Mouse (Mus musculus): ENCODE results near the gene Trim25. TPM values are rescaled to one million over a fixed set of nuclear protein-coding genes. Genes with fewer than 3 reads are reported as not detected.

Trim25 gene
- polyA plus RNA-seq, 1 experiment = 80.5 TPM

- Histone ChIP-seq H3K36me3 (ENCODE audit: control insufficient read depth, insufficient read depth, low read length) (peaks cover 22% of the 10 kb centered on the region), H3K4me1 (replicated peaks; ENCODE audit: control insufficient read depth, insufficient read depth, low read length) (peaks cover 41% of the 10 kb centered on the region), H3K27me3 (ENCODE audit: control insufficient read depth, insufficient read depth, low read length) (no peaks in the 10 kb centered on the region), H3K27ac (ENCODE audit: control insufficient read depth, insufficient read depth, low read length) (no peak overlapping the region), H3K4me3 (ENCODE audit: control insufficient read depth, insufficient read depth, low read length) (no peak overlapping the region)
- TF ChIP-seq POLR2A (IDR thresholded peaks at IDR 0.05; ENCODE audit: control insufficient read depth, extremely low read depth, insufficient read depth, low read length, poor library complexity) (no peak), CTCF (IDR thresholded peaks at IDR 0.05; ENCODE audit: borderline replicate concordance, control insufficient read depth, extremely low read depth, insufficient read depth, low read length, poor library complexity) (no peak)
- 83% methylated on average over 6 of the region's 6 CpGs for whole genome bisulfite sequencing
- no peak for DNase-seq
Measured at GRCm38 (mm10) chr11:89003078-89003477, 3.9 kb downstream of the Trim25 start.

DNA sequence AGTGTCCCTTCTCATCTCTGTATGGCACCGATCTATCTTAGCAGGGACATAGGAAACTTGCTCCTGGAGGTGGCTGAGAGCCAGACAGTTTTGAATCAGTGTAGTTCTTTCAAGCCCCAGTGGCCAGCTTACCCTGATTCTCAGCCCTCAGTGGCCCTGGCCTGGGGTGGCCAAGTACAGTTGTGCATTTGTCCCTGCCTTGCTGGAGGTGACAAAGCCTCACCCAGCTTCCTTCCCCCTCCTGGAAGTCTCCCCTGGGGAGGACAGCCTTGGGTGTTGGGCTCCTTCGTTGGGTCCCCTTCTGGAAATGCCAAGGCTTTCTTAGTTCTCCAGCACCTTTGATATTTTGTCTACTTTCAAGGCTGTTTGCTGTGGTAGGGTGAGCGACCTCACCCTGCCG lies 4.5 kb downstream of the Trim25 start:
- H3K27ac ChIP-seq (ENCODE audit: control insufficient read depth, insufficient read depth, low read length) = no peak overlapping the region
- no peak for DNase-seq
- no peak overlapping the region for H3K4me3 ChIP-seq (ENCODE audit: control insufficient read depth, insufficient read depth, low read length)
- TF ChIP-seq CTCF (IDR thresholded peaks at IDR 0.05; ENCODE audit: borderline replicate concordance, control insufficient read depth, extremely low read depth, insufficient read depth, low read length, poor library complexity) (no peak), POLR2A (IDR thresholded peaks at IDR 0.05; ENCODE audit: control insufficient read depth, extremely low read depth, insufficient read depth, low read length, poor library complexity) (no peak)
- peaks cover 28% of the 10 kb centered on the region for H3K36me3 ChIP-seq (ENCODE audit: control insufficient read depth, insufficient read depth, low read length)
- WGBS = 66% methylated on average over 4 of the region's 4 CpGs
- H3K27me3 ChIP-seq (ENCODE audit: control insufficient read depth, insufficient read depth, low read length) = no peaks in the 10 kb centered on the region
- peaks cover 40% of the 10 kb centered on the region for H3K4me1 ChIP-seq (replicated peaks; ENCODE audit: control insufficient read depth, insufficient read depth, low read length)

DNA sequence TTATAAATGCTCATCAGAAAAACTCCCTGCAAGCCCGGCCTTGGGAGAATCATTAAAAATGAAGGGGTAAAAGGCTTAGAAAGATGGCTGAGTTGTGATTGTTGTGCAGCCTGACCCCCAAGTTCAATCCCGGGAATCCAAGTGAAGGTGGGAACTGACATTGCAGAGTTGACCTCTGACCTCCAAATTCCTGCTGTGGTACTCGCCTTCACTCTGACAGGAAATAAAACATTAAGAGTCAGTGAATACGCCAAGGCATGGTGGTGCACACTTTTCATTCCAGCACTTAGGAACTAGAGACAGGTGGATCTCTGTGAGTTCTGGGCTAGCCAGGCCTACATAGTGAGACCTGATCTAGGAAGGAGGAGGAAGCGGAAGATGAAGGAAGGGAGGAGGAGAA lies 6.3 kb downstream of the Trim25 start:
- WGBS = 95% methylated on average over 5 of the region's 5 CpGs
- DNase-seq = no peak
- Histone ChIP-seq H3K36me3 (ENCODE audit: control insufficient read depth, insufficient read depth, low read length) (peaks cover 44% of the 10 kb centered on the region), H3K27me3 (ENCODE audit: control insufficient read depth, insufficient read depth, low read length) (no peaks in the 10 kb centered on the region), H3K27ac (ENCODE audit: control insufficient read depth, insufficient read depth, low read length) (no peak overlapping the region), H3K4me3 (ENCODE audit: control insufficient read depth, insufficient read depth, low read length) (no peak overlapping the region), H3K4me1 (replicated peaks; ENCODE audit: control insufficient read depth, insufficient read depth, low read length) (peaks cover 34% of the 10 kb centered on the region)
- TF ChIP-seq POLR2A (IDR thresholded peaks at IDR 0.05; ENCODE audit: control insufficient read depth, extremely low read depth, insufficient read depth, low read length, poor library complexity) = no peak
- TF ChIP-seq CTCF (IDR thresholded peaks at IDR 0.05; ENCODE audit: borderline replicate concordance, control insufficient read depth, extremely low read depth, insufficient read depth, low read length, poor library complexity) = no peak

DNA sequence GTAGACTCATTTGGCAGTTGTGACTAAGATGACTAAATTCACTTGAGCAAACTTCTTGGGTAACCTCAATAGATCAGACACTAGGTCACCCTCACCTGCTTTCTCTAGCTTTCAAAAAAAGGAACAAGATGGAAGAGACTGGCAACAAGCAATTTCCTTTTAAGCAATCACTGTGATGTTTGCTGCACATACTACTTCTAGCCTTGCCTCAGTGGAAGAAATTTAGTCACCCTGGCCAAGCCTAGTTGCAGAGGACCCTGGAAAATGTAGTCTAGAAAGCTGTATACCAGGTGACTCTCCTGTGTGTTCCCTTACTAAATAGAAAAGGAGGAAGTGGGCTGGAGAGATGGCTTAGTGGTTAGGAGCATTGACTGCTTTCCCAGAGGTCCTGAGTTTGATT lies 7.2 kb downstream of the Trim25 start:
- Histone ChIP-seq H3K27ac (ENCODE audit: control insufficient read depth, insufficient read depth, low read length) (no peak overlapping the region), H3K4me3 (ENCODE audit: control insufficient read depth, insufficient read depth, low read length) (no peak overlapping the region), H3K4me1 (replicated peaks; ENCODE audit: control insufficient read depth, insufficient read depth, low read length) (peaks cover 25% of the 10 kb centered on the region), H3K27me3 (ENCODE audit: control insufficient read depth, insufficient read depth, low read length) (no peaks in the 10 kb centered on the region), H3K36me3 (ENCODE audit: control insufficient read depth, insufficient read depth, low read length) (peaks cover 54% of the 10 kb centered on the region)
- DNase-seq = no peak
- TF ChIP-seq POLR2A (IDR thresholded peaks at IDR 0.05; ENCODE audit: control insufficient read depth, extremely low read depth, insufficient read depth, low read length, poor library complexity) = no peak
- no peak for TF ChIP-seq CTCF (IDR thresholded peaks at IDR 0.05; ENCODE audit: borderline replicate concordance, control insufficient read depth, extremely low read depth, insufficient read depth, low read length, poor library complexity)

GRCm38 (mm10) chr11:89007582-89007981 lies 8.4 kb downstream of the Trim25 start:
- 94% methylated on average over 3 of the region's 3 CpGs for WGBS
- TF ChIP-seq CTCF (IDR thresholded peaks at IDR 0.05; ENCODE audit: borderline replicate concordance, control insufficient read depth, extremely low read depth, insufficient read depth, low read length, poor library complexity) = no peak
- TF ChIP-seq POLR2A (IDR thresholded peaks at IDR 0.05; ENCODE audit: control insufficient read depth, extremely low read depth, insufficient read depth, low read length, poor library complexity) = no peak
- peaks cover 65% of the 10 kb centered on the region for H3K36me3 ChIP-seq (ENCODE audit: control insufficient read depth, insufficient read depth, low read length)
- no peak for DNase-seq
- H3K27me3 ChIP-seq (ENCODE audit: control insufficient read depth, insufficient read depth, low read length) = no peaks in the 10 kb centered on the region
- no peak overlapping the region for H3K4me3 ChIP-seq (ENCODE audit: control insufficient read depth, insufficient read depth, low read length)
- H3K4me1 ChIP-seq (replicated peaks; ENCODE audit: control insufficient read depth, insufficient read depth, low read length) = peaks cover 15% of the 10 kb centered on the region
- H3K27ac ChIP-seq (ENCODE audit: control insufficient read depth, insufficient read depth, low read length) = no peak overlapping the region

- peaks cover 78% of the 10 kb centered on the region for H3K36me3 ChIP-seq (ENCODE audit: control insufficient read depth, insufficient read depth, low read length)
- 95% methylated on average over 9 of the region's 9 CpGs for WGBS
- peaks cover 2% of the 10 kb centered on the region; the same call in 1 of the 2 replicates for H3K4me1 ChIP-seq (replicated peaks; ENCODE audit: control insufficient read depth, insufficient read depth, low read length)
- H3K27me3 ChIP-seq (ENCODE audit: control insufficient read depth, insufficient read depth, low read length) = no peaks in the 10 kb centered on the region
- no peak for DNase-seq
- TF ChIP-seq POLR2A (IDR thresholded peaks at IDR 0.05; ENCODE audit: control insufficient read depth, extremely low read depth, insufficient read depth, low read length, poor library complexity) = no peak
- no peak for TF ChIP-seq CTCF (IDR thresholded peaks at IDR 0.05; ENCODE audit: borderline replicate concordance, control insufficient read depth, extremely low read depth, insufficient read depth, low read length, poor library complexity)
- H3K4me3 ChIP-seq (ENCODE audit: control insufficient read depth, insufficient read depth, low read length) = no peak overlapping the region
- H3K27ac ChIP-seq (ENCODE audit: control insufficient read depth, insufficient read depth, low read length) = no peak overlapping the region
Measured at GRCm38 (mm10) chr11:89009066-89009465, 9.9 kb downstream of the Trim25 start.

- peaks cover under 1% of the 10 kb centered on the region; the same call in 1 of the 2 replicates for H3K4me1 ChIP-seq (replicated peaks; ENCODE audit: control insufficient read depth, insufficient read depth, low read length)
- no peak for TF ChIP-seq POLR2A (IDR thresholded peaks at IDR 0.05; ENCODE audit: control insufficient read depth, extremely low read depth, insufficient read depth, low read length, poor library complexity)
- no peak for TF ChIP-seq CTCF (IDR thresholded peaks at IDR 0.05; ENCODE audit: borderline replicate concordance, control insufficient read depth, extremely low read depth, insufficient read depth, low read length, poor library complexity)
- no peak overlapping the region for H3K27ac ChIP-seq (ENCODE audit: control insufficient read depth, insufficient read depth, low read length)
- no peak overlapping the region for H3K4me3 ChIP-seq (ENCODE audit: control insufficient read depth, insufficient read depth, low read length)
- 95% methylated on average over 7 of the region's 7 CpGs for WGBS
- H3K27me3 ChIP-seq (ENCODE audit: control insufficient read depth, insufficient read depth, low read length) = no peaks in the 10 kb centered on the region
- H3K36me3 ChIP-seq (ENCODE audit: control insufficient read depth, insufficient read depth, low read length) = peaks cover 78% of the 10 kb centered on the region
- no peak for DNase-seq
Measured at GRCm38 (mm10) chr11:89009496-89009895, 10.3 kb downstream of the Trim25 start.
